Mouse (Mus musculus) hindbrain, postnatal 0 days (tissue): ENCODE data around the gene Plin5. TPM values are rescaled to one million over a fixed set of nuclear protein-coding genes. Genes with fewer than 3 reads are reported as not detected.
A peak's percentile ranks its signal among the peaks of the same experiment; 100 is the strongest.

Source experiments
- ATAC-seq: fragments of 200-750 bp; cut with Nextera tagmentation; 2 replicates; pipeline ENCODE4 v1.8.0; 2017; ENCODE audit warnings: mild to moderate bottlenecking, moderate TSS enrichment, moderate library complexity
- DNase-seq: peaks from one replicate; pipeline ENCODE4 v3.0.0-alpha.2; 2015; ENCODE audit warnings: low spot score
- H3K27ac ChIP-seq: fragments of 300-500 bp; sonication (generic); 2 replicates; pipeline ENCODE4 v1.5.1; 2014; ENCODE audit warnings: mild to moderate bottlenecking
- H3K27me3 ChIP-seq: fragments of 300-500 bp; sonication (generic); 2 replicates; pipeline ENCODE4 v1.6.1; 2014; ENCODE audit warnings: low read length, mixed read lengths; ENCODE audit not compliant: insufficient read depth
- H3K36me3 ChIP-seq: fragments of 300-500 bp; sonication (generic); 2 replicates; pipeline ENCODE4 v1.6.1; 2014; ENCODE audit warnings: low read length, mixed read lengths; ENCODE audit not compliant: insufficient read depth
- H3K4me1 ChIP-seq: fragments of 300-500 bp; sonication (generic); 2 replicates; pipeline ENCODE4 v1.6.1; 2014; ENCODE audit warnings: antibody characterized with exemption, low read length, mixed read lengths; ENCODE audit not compliant: insufficient read depth
- H3K4me2 ChIP-seq: fragments of 300-500 bp; sonication (generic); 2 replicates; pipeline ENCODE4 v1.6.1; 2014; ENCODE audit warnings: low read depth, mild to moderate bottlenecking, low read length, moderate library complexity, mixed read lengths
- H3K4me3 ChIP-seq: fragments of 300-500 bp; sonication (generic); 2 replicates; pipeline ENCODE4 v1.5.1; 2014; ENCODE audit warnings: low read length
- H3K9ac ChIP-seq: fragments of 300-500 bp; sonication (generic); replicated peaks from 2 replicates; pipeline ENCODE4 v1.6.1; 2014; ENCODE audit warnings: mild to moderate bottlenecking, low read length, moderate library complexity, mixed read lengths
- H3K9me3 ChIP-seq: fragments of 300-500 bp; sonication (generic); 2 replicates; pipeline ENCODE4 v1.6.1; 2016; ENCODE audit warnings: low read length, mixed read lengths
- CTCF ChIP-seq: IDR thresholded peaks from 2 replicates; pipeline ENCODE4 v1.5.1; 2016; ENCODE audit warnings: antibody characterized with exemption, control low read depth, low read depth
- WGBS: fragments of 180-500 bp; shearing (Covaris S2); extraction: QIAGEN DNeasy Blood & Tissue Kit; methylation state at CpG from one replicate; pipeline ENCODE4 v1.1.7; 2014; 5-methylcytosine and 5-hydroxymethylcytosine counted together
- polyA plus RNA-seq: library from polyadenylated mRNA; unstranded; fragments of >200 nt; fragmentation: Nextera tagmentation; extraction: Ambion mirVana; gene quantifications from 2 replicates; pipeline ENCODE4 v1.2.1, GENCODE M21; 2015
- total RNA-seq: library from RNA; depleted of rRNA; stranded (reverse); fragments of >200 nt; gene quantifications from 2 replicates; pipeline ENCODE4 v1.2.3, GENCODE M21; 2014

Gene Plin5
- total and polyA plus RNA-seq, 2 experiments from 2014 or later = 3.3 to 4.4 TPM

- H3K4me1 ChIP-seq = peaks cover 7% of the 10 kb centered on the region
- 30% methylated on average over 16 of the region's 21 CpGs for WGBS
- no peaks in the 10 kb centered on the region for H3K27me3 ChIP-seq
- no peaks in the 10 kb centered on the region for H3K9me3 ChIP-seq
- no peak for TF ChIP-seq CTCF
- H3K27ac ChIP-seq = peak overlapping the region; percentile 49; the same call in 1 of the 2 replicates
- H3K9ac ChIP-seq = 0 out of 2 replicates have a peak overlapping the region, but pooled peaks have one; percentile 17
- H3K4me3 ChIP-seq = peak overlapping the region; percentile 17; the same call in 1 of the 2 replicates
- peak; percentile 19; the same call in 1 of the 2 replicates for ATAC-seq
- peak overlapping the region; percentile 53 for H3K4me2 ChIP-seq
- H3K36me3 ChIP-seq = peaks cover 16% of the 10 kb centered on the region
- DNase-seq = no peak
Measured at GRCm38 (mm10) chr17:56133457-56134363, 16.3 kb upstream of the Plin5 start.

DNA sequence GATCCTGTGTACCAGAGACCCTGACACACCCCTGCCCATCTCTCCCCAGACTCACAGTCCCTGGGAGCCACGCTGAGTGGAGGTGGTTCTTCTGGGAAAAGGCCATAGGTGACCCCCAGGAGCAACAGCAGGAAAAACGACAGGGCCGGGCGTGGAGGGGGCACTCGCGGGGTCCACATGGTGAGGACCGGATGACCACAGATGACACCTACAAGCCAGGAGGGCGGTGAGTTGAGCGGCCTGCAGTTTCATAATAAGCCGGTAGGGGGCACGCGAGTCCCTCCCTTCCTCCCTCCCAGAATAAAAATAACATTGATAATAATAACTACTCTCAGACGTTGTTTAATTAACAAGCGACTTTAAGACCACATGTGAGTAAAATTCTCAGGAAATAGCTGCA is 15.3 kb upstream of the Plin5 start:
- H3K9ac ChIP-seq = no peak overlapping the region
- H3K36me3 ChIP-seq = peaks cover 22% of the 10 kb centered on the region
- TF ChIP-seq CTCF = peak; percentile 89
- H3K4me2 ChIP-seq = no peak overlapping the region
- DNase-seq (peak; percentile 58), ATAC-seq (no peak)
- H3K9me3 ChIP-seq = no peaks in the 10 kb centered on the region
- H3K4me3 ChIP-seq = no peak overlapping the region
- peaks cover 6% of the 10 kb centered on the region; the same call in 1 of the 2 replicates for H3K4me1 ChIP-seq
- 6% methylated on average over 14 of the region's 14 CpGs for WGBS
- no peak overlapping the region for H3K27ac ChIP-seq
- H3K27me3 ChIP-seq = no peaks in the 10 kb centered on the region

DNA sequence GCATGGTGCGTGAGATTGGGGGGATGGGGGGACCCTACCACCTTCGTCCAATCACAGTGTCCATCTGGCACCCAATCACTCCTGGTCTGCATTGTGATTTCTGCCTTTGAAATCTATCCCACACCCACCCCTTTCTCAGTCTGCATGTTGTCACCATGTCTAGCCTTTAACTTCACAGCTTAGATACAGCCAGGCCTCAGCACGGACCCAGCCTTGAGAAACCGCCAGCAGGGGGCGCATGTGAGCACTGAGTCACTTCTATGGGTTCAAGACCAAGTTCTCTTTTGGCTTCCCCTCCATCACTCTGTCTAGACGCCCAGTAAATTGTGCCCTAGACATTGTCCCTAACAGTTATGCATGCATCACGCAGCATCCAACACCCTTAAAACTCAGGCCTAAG is 14.4 kb upstream of the Plin5 start:
- H3K4me1 ChIP-seq = peaks cover 6% of the 10 kb centered on the region; the same call in 1 of the 2 replicates
- peak; percentile 84 for TF ChIP-seq CTCF
- H3K4me2 ChIP-seq = no peak overlapping the region
- no peaks in the 10 kb centered on the region for H3K9me3 ChIP-seq
- 41% methylated on average over 7 of the region's 7 CpGs for WGBS
- H3K9ac ChIP-seq = no peak overlapping the region
- peaks cover 30% of the 10 kb centered on the region for H3K36me3 ChIP-seq
- no peaks in the 10 kb centered on the region for H3K27me3 ChIP-seq
- H3K27ac ChIP-seq = no peak overlapping the region
- ATAC-seq (peak; percentile 19; the same call in 1 of the 2 replicates), DNase-seq (peak; percentile 69)
- H3K4me3 ChIP-seq = no peak overlapping the region

GRCm38 (mm10) chr17:56131136-56131535 is 13.7 kb upstream of the Plin5 start:
- no peak overlapping the region for H3K4me3 ChIP-seq
- WGBS = 91% methylated on average over 10 of the region's 10 CpGs
- DNase-seq (no peak), ATAC-seq (no peak)
- no peak overlapping the region for H3K4me2 ChIP-seq
- no peak overlapping the region for H3K27ac ChIP-seq
- H3K36me3 ChIP-seq = peaks cover 34% of the 10 kb centered on the region
- no peaks in the 10 kb centered on the region for H3K27me3 ChIP-seq
- peaks cover 6% of the 10 kb centered on the region; the same call in 1 of the 2 replicates for H3K4me1 ChIP-seq
- no peak for TF ChIP-seq CTCF
- H3K9ac ChIP-seq = no peak overlapping the region
- no peaks in the 10 kb centered on the region for H3K9me3 ChIP-seq

- peaks cover 47% of the 10 kb centered on the region for H3K36me3 ChIP-seq
- ATAC-seq (no peak), DNase-seq (no peak)
- no peaks in the 10 kb centered on the region for H3K27me3 ChIP-seq
- 63% methylated on average over 15 of the region's 15 CpGs for WGBS
- H3K9ac ChIP-seq = no peak overlapping the region
- TF ChIP-seq CTCF = no peak
- H3K27ac ChIP-seq = no peak overlapping the region
- no peaks in the 10 kb centered on the region for H3K4me1 ChIP-seq
- no peak overlapping the region for H3K4me3 ChIP-seq
- H3K4me2 ChIP-seq = no peak overlapping the region
- H3K9me3 ChIP-seq = no peaks in the 10 kb centered on the region
Measured at GRCm38 (mm10) chr17:56128246-56128645, 10.8 kb upstream of the Plin5 start.

- no peak overlapping the region for H3K27ac ChIP-seq
- no peak overlapping the region for H3K4me3 ChIP-seq
- WGBS = 73% methylated on average over 11 of the region's 11 CpGs
- H3K4me2 ChIP-seq = no peak overlapping the region
- H3K9ac ChIP-seq = no peak overlapping the region
- H3K27me3 ChIP-seq = no peaks in the 10 kb centered on the region
- no peak for ATAC-seq
- DNase-seq = no peak
- TF ChIP-seq CTCF = no peak
- H3K9me3 ChIP-seq = peaks cover 5% of the 10 kb centered on the region; the same call in 1 of the 2 replicates
- H3K4me1 ChIP-seq = no peaks in the 10 kb centered on the region
- peaks cover 47% of the 10 kb centered on the region for H3K36me3 ChIP-seq
Measured at GRCm38 (mm10) chr17:56126175-56126574, 8.8 kb upstream of the Plin5 start.

DNA sequence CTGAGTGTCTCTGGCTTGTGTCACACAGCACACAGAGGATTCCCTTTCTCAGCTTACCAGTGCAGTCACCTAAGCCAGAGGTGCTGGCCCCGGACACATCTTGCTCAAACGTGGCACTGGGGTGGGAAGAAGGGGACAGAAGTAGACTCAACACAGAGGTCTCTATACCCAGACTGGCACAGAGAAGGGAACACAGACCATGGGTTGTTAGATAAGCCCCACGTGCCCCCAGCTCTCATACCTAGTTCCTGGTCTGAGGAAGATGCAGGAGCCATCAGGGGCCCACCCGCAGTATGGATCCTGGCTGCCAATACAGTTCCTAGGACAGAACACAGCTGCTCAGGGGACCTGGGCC is 7.9 kb upstream of the Plin5 start:
- no peak for DNase-seq
- WGBS = 90% methylated on average over 4 of the region's 4 CpGs
- Histone ChIP-seq H3K4me2 (no peak overlapping the region), H3K27me3 (peaks cover 5% of the 10 kb centered on the region; the same call in 1 of the 2 replicates), H3K27ac (no peak overlapping the region), H3K9me3 (peaks cover 5% of the 10 kb centered on the region; the same call in 1 of the 2 replicates), H3K4me3 (no peak overlapping the region), H3K36me3 (peaks cover 38% of the 10 kb centered on the region), H3K9ac (no peak overlapping the region), H3K4me1 (no peaks in the 10 kb centered on the region)
- ATAC-seq = no peak
- no peak for TF ChIP-seq CTCF
